ENCODE assay signal across 22 mouse cellular contexts in the genomic region with DNA sequence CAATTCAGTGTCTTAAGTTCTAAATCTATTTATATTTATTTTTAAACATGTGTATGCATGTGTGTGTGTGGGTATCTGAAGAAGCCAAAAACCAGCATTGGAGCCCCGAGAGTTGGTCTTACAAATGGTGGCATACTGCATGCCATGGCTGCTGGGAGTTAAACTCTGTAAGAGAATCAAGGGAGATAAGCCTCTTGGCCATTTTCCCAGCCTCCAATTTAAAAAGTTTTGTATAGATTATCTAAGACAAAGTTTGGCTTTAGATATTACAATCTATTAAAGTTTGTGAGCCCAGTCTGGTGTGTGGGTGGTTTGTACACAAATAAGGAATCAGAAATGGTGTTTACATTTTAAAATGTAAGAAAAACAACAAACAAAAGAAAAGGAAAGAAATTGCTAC.
DNase-seq lines count a peak whose midpoint lies in the region; ATAC-seq and TF ChIP-seq lines count a peak whose summit lies in the region.
"Had no signal": no experiment of that assay in that cellular context is flagged by ENCODE, and none has a peak within 500 bp of the region (broad histone marks: within the 10 kb centered on the region; RNA-seq: fewer than 3 reads in every experiment).

No protein-coding gene starts in this region.

- TF ChIP-seq POLR2A in lung, adult 2 months (IDR thresholded peaks at IDR 0.05; ENCODE audit: borderline replicate concordance, extremely low read depth, low read depth, low read length) = no peak

- H3K4me2 ChIP-seq in embryonic facial prominence, embryonic 14.5 days (ENCODE audit: low read depth, low read length) = no peak overlapping the region
- no peak overlapping the region for H3K4me2 ChIP-seq in lung, embryonic 14.5 days

- no peak overlapping the region for H3K27ac ChIP-seq in embryonic facial prominence, embryonic 14.5 days (replicated peaks; ENCODE audit: low read depth, low read length)
- no peak overlapping the region for H3K27ac ChIP-seq in embryonic facial prominence, embryonic 10.5 days (replicated peaks)
- H3K27ac ChIP-seq in lung, embryonic 14.5 days (ENCODE audit: low read depth) = no peak overlapping the region
- no peak overlapping the region for H3K27ac ChIP-seq in gastrocnemius, adult 2 months

- no peaks in the 10 kb centered on the region for H3K27me3 ChIP-seq in embryonic facial prominence, embryonic 14.5 days (replicated peaks; ENCODE audit: control insufficient read depth, insufficient read depth, low read length)
- no peaks in the 10 kb centered on the region for H3K27me3 ChIP-seq in embryonic facial prominence, embryonic 10.5 days (replicated peaks; ENCODE audit: low read depth, poor library complexity, severe bottlenecking)
- H3K27me3 ChIP-seq in lung, embryonic 14.5 days (ENCODE audit: insufficient read depth, low read length) = no peaks in the 10 kb centered on the region
- H3K27me3 ChIP-seq: CH12.LX, Patski had no signal

- no peaks in the 10 kb centered on the region for H3K36me3 ChIP-seq in embryonic facial prominence, embryonic 14.5 days (ENCODE audit: control insufficient read depth, insufficient read depth, low read length)
- H3K36me3 ChIP-seq in embryonic facial prominence, embryonic 10.5 days (replicated peaks) = no peaks in the 10 kb centered on the region
- no peaks in the 10 kb centered on the region for H3K36me3 ChIP-seq in lung, embryonic 14.5 days (ENCODE audit: insufficient read depth)
- H3K36me3 ChIP-seq: G1E had no signal

- TF ChIP-seq CTCF in lung, embryonic 14.5 days (IDR thresholded peaks at IDR 0.05; ENCODE audit: low read depth) = no peak
- TF ChIP-seq CTCF in lung, adult 2 months (IDR thresholded peaks at IDR 0.05; ENCODE audit: insufficient read depth, low read length) = no peak
- TF ChIP-seq CTCF in gastrocnemius, adult 2 months (IDR thresholded peaks at IDR 0.05) = no peak

- H3K9ac ChIP-seq in embryonic facial prominence, embryonic 14.5 days (ENCODE audit: low read depth, low read length) = no peak overlapping the region
- no peak overlapping the region for H3K9ac ChIP-seq in lung, embryonic 14.5 days

- DNase-seq in embryonic facial prominence, embryonic 14.5 days (ENCODE audit: low spot score) = peak; percentile 74
- DNase-seq in embryonic facial prominence, embryonic 10.5 days (ENCODE audit: low spot score) = no peak
- peak; percentile 76 for DNase-seq in lung, embryonic 14.5 days
- DNase-seq in lung, adult 2 months = no peak
- DNase-seq in NIH3T3 (ENCODE audit: low read depth) = peak; percentile 51
- no peak for DNase-seq in gastrocnemius, adult 2 months
- DNase-seq: adrenal gland, adult 2 months; adrenal gland, adult 8-10 months; adrenal gland, postnatal 10 days; adrenal gland, postnatal 14 days; adrenal gland, postnatal 25 days; adrenal gland, postnatal 36 days; B cell, adult 2 months; cerebellum, adult 11 months; cerebellum, adult 11-12 months; cerebellum, adult 18-20 months; cerebellum, adult 2 months had no signal

- 60% methylated on average over 1 of the region's 1 CpGs for WGBS in embryonic facial prominence, embryonic 14.5 days
- WGBS in embryonic facial prominence, embryonic 10.5 days = 90% methylated on average over 1 of the region's 1 CpGs
- WGBS in lung, embryonic 14.5 days = 34% methylated on average over 1 of the region's 1 CpGs
- WGBS in lung, adult 2 months = 71% methylated on average over 1 of the region's 1 CpGs

- ATAC-seq in embryonic facial prominence, embryonic 14.5 days (ENCODE audit: low read depth) = no peak
- ATAC-seq in lung, embryonic 14.5 days (ENCODE audit: insufficient read depth) = no peak; the same call in 1 of the 2 replicates
- ATAC-seq: activated CD4-positive, CD25-positive, alpha-beta regulatory T cell, adult 4 months; CD4-positive, CD25-positive, alpha-beta regulatory T cell, adult 4 months; Patski had no signal

- H3K4me1 ChIP-seq in embryonic facial prominence, embryonic 14.5 days (ENCODE audit: control insufficient read depth, insufficient read depth, low read length) = peaks cover 2% of the 10 kb centered on the region; the same call in 1 of the 2 replicates
- peaks cover 10% of the 10 kb centered on the region for H3K4me1 ChIP-seq in embryonic facial prominence, embryonic 10.5 days
- 0 out of 2 replicates have a peak, but pooled peaks cover 6% of the 10 kb centered on the region for H3K4me1 ChIP-seq in lung, embryonic 14.5 days (ENCODE audit: insufficient read depth)
- H3K4me1 ChIP-seq in lung, adult 2 months (ENCODE audit: control insufficient read depth, insufficient read depth, low read length) = peaks cover 18% of the 10 kb centered on the region

- no peaks in the 10 kb centered on the region for H3K9me3 ChIP-seq in embryonic facial prominence, embryonic 14.5 days (ENCODE audit: control insufficient read depth, low read length)
- H3K9me3 ChIP-seq in embryonic facial prominence, embryonic 10.5 days = no peaks in the 10 kb centered on the region
- no peaks in the 10 kb centered on the region for H3K9me3 ChIP-seq in lung, embryonic 14.5 days (ENCODE audit: low read depth, low read length)
- H3K9me3 ChIP-seq: G1E had no signal

- H3K4me3 ChIP-seq in embryonic facial prominence, embryonic 14.5 days (ENCODE audit: low read depth, low read length) = no peak overlapping the region
- H3K4me3 ChIP-seq in embryonic facial prominence, embryonic 10.5 days = no peak overlapping the region
- no peak overlapping the region for H3K4me3 ChIP-seq in lung, embryonic 14.5 days (ENCODE audit: low read depth, low read length)
- H3K4me3 ChIP-seq in lung, adult 2 months (replicated peaks; ENCODE audit: extremely low read depth, low read depth, low read length) = no peak overlapping the region
- no peak overlapping the region for H3K4me3 ChIP-seq in gastrocnemius, adult 2 months

- intact Hi-C loops in gastrocnemius, adult 2 months (cut with DNase I) = loop anchor here (10.0 kb wide), 1 partner anchor 337 kb away; no protein-coding TSS in a partner anchor

Comparison
In these comparisons a context has a peak if more than half of its experiments do, and no peak if none do; other contexts are left out.
1. DNase-seq: peak in embryonic facial prominence, embryonic 14.5 days (single experiment), lung, embryonic 14.5 days (single experiment) and NIH3T3 (single experiment); none in embryonic facial prominence, embryonic 10.5 days (single experiment), lung, adult 2 months (single experiment) and gastrocnemius, adult 2 months (single experiment).